Mouse (Mus musculus): ENCODE measurements around the gene Nsd1. TPM values are rescaled to one million over a fixed set of nuclear protein-coding genes. Genes with fewer than 3 reads are reported as not detected.

Nsd1 gene
- total RNA-seq, 2 experiments from 2014 or later, result 168 to 172 TPM

Other genes starting within 250 kb of the Nsd1 start
- gene Hk3, start 188.4 kb upstream of the Nsd1 start, total RNA-seq (2021), result 1 to 10 TPM; 1.5 to 2.6 TPM
- gene Uimc1, start 109.5 kb upstream of the Nsd1 start, total RNA-seq (2021), result 10 to 100 TPM; 31.6 to 34.2 TPM
- gene Zfp346, start 104.5 kb upstream of the Nsd1 start, total RNA-seq (2021), result 10 to 100 TPM; 50.0 to 61.0 TPM
- not detected for gene Gm17617, start 76.2 kb upstream of the Nsd1 start, total RNA-seq (2021)
- gene Fgfr4, start 57.1 kb upstream of the Nsd1 start, total RNA-seq (2021), result 10 to 100 TPM; 35.8 to 39.6 TPM
- 100 to 1,000 TPM; 190 to 193 TPM for gene Prelid1, start 110.7 kb downstream of the Nsd1 start, total RNA-seq (2021)
- gene Rab24, start 112.2 kb downstream of the Nsd1 start, total RNA-seq (2021), result 10 to 100 TPM; 79.8 to 86.9 TPM
- 10 to 100 TPM; 16.2 to 18.0 TPM for gene Mxd3, start 120.0 kb downstream of the Nsd1 start, total RNA-seq (2021)
- 100 to 1,000 TPM; 105 to 114 TPM for gene Lman2, start 153.0 kb downstream of the Nsd1 start, total RNA-seq (2021)
- gene Rgs14, start 159.9 kb downstream of the Nsd1 start, total RNA-seq (2021), result 1 to 10 TPM; 1.0 to 1.1 TPM
- 100 to 1,000 TPM in 1 of 2 experiments, 1 to 10 TPM in 1; 3.5 to 132 TPM for gene Slc34a1, start 188.4 kb downstream of the Nsd1 start, total RNA-seq (2021)
- not detected for gene Pfn3, start 205.4 kb downstream of the Nsd1 start, total RNA-seq (2021)
- gene F12, start 217.0 kb downstream of the Nsd1 start, total RNA-seq (2021), result 10 to 100 TPM in 1 of 2 experiments, 1 to 10 TPM in 1; 1.3 to 36.6 TPM
- 10 to 100 TPM; 54.3 to 56.7 TPM for gene Grk6, start 235.3 kb downstream of the Nsd1 start, total RNA-seq (2021)

Measured in adrenal gland, postnatal 4 days (tissue).